Mouse (Mus musculus) stomach, postnatal 0 days (tissue): ENCODE results near the gene Lyrm2. TPM values are rescaled to one million over a fixed set of nuclear protein-coding genes. Genes with fewer than 3 reads are reported as not detected.

Experiments
- ATAC-seq: fragments of 200-750 bp; cut with Nextera tagmentation; 2 replicates; pipeline ENCODE4 v1.8.0; 2017; ENCODE audit not compliant: low FRiP score, low TSS enrichment
- DNase-seq: peaks from one replicate; pipeline ENCODE4 v3.0.0-alpha.2; 2016; ENCODE audit warnings: low spot score
- H3K27ac ChIP-seq: fragments of 300-500 bp; sonication (generic); replicated peaks from 2 replicates; pipeline ENCODE4 v1.5.1; 2014; ENCODE audit warnings: mild to moderate bottlenecking, control low read depth
- H3K27me3 ChIP-seq: fragments of 300-500 bp; sonication (generic); 2 replicates; pipeline ENCODE4 v1.6.1; 2014; ENCODE audit warnings: low read length; ENCODE audit not compliant: control insufficient read depth, insufficient read depth
- H3K36me3 ChIP-seq: fragments of 300-500 bp; sonication (generic); 2 replicates; pipeline ENCODE4 v1.6.1; 2014; ENCODE audit warnings: low read length, mixed read lengths; ENCODE audit not compliant: control insufficient read depth, insufficient read depth
- H3K4me1 ChIP-seq: fragments of 300-500 bp; sonication (generic); replicated peaks from 2 replicates; pipeline ENCODE4 v1.6.1; 2014; ENCODE audit warnings: antibody characterized with exemption; ENCODE audit not compliant: control insufficient read depth, insufficient read depth
- H3K4me2 ChIP-seq: fragments of 300-500 bp; sonication (generic); replicated peaks from 2 replicates; pipeline ENCODE4 v1.6.1; 2014; ENCODE audit warnings: low read depth, mild to moderate bottlenecking, control low read depth, moderate library complexity
- H3K4me3 ChIP-seq: fragments of 300-500 bp; sonication (generic); 2 replicates; pipeline ENCODE4 v1.5.1; 2014; ENCODE audit warnings: low read depth, low read length, control low read depth
- H3K9ac ChIP-seq: fragments of 300-500 bp; sonication (generic); 2 replicates; pipeline ENCODE4 v1.6.1; 2014; ENCODE audit warnings: mild to moderate bottlenecking, low read length, control low read depth, mixed read lengths
- H3K9me3 ChIP-seq: fragments of 300-500 bp; sonication (generic); 2 replicates; pipeline ENCODE4 v1.6.1; 2016; ENCODE audit warnings: low read length; ENCODE audit not compliant: control insufficient read depth
- CTCF ChIP-seq: IDR thresholded peaks from 2 replicates; pipeline ENCODE4 v1.5.1; 2016; ENCODE audit warnings: antibody characterized with exemption, low read depth, mild to moderate bottlenecking, moderate library complexity
- EP300 ChIP-seq: optimal IDR thresholded peaks from 2 replicates; pipeline ENCODE3; 2016; ENCODE audit warnings: antibody characterized with exemption
- WGBS: fragments of 180-500 bp; shearing (Covaris S2); extraction: QIAGEN DNeasy Blood & Tissue Kit; methylation state at CpG from one replicate; pipeline ENCODE4 v1.1.7; 2014; 5-methylcytosine and 5-hydroxymethylcytosine counted together
- polyA plus RNA-seq: library from polyadenylated mRNA; unstranded; fragments of >200 nt; fragmentation: Nextera tagmentation; extraction: Ambion mirVana; gene quantifications from 2 replicates; pipeline ENCODE4 v1.2.1, GENCODE M21; 2015

Lyrm2 gene
- polyA plus RNA-seq, 1 experiment from 2014 or later: 87.8 TPM

DNA sequence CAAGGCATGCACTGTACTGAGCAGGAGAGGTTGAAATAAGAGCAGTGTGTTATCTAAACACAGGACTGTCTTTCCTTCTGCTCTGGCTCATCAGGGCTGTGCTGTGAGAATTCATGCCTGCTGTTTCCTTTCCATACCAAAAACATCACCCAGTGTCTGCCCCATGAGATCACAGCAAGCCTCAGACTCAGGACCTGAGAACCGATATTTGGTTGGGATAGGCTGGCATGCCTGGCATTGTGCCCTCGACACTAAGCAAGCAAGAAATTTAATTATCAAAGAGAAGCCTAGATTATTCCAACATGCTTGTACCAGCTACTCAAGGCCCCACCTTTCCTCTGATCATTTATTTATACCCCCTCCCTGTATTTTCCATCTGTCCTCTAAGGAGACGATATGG lies 34.5 kb downstream of the Lyrm2 start:
- Histone ChIP-seq H3K9ac (no peak overlapping the region), H3K4me1 (no peaks in the 10 kb centered on the region), H3K27me3 (no peaks in the 10 kb centered on the region), H3K4me3 (no peak overlapping the region), H3K36me3 (no peaks in the 10 kb centered on the region), H3K9me3 (no peaks in the 10 kb centered on the region), H3K27ac (no peak overlapping the region), H3K4me2 (no peak overlapping the region)
- DNase-seq (no peak), ATAC-seq (no peak)
- WGBS: 53% methylated on average over 3 of the region's 3 CpGs
- TF ChIP-seq EP300 (no peak), CTCF (no peak)

DNA sequence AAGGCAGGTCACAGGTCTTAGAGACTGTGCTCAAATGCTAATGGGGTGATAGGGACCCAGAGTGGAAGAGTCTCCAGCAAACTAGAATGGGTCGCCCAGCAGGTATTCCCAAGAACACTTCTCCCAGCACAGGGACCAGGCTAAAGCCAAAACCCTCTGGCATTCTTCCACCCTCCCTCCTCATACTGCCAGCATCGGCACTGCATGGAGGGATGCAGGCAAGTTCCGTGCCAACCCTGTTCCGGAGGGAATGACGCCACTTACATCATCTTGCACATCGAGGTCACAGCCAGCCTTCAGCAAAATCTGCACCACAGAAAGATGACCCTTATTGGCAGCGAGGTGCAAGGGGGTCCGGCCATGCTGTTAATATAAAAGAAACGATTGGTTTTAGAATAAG lies 36.0 kb downstream of the Lyrm2 start:
- no peak for TF ChIP-seq EP300
- TF ChIP-seq CTCF: no peak
- no peaks in the 10 kb centered on the region for H3K4me1 ChIP-seq
- 94% methylated on average over 9 of the region's 9 CpGs for WGBS

GRCm38 (mm10) chr4:32838401-32838800 lies 38.3 kb downstream of the Lyrm2 start:
- H3K9ac ChIP-seq: no peak overlapping the region
- H3K4me3 ChIP-seq: no peak overlapping the region
- 89% methylated on average over 3 of the region's 3 CpGs for WGBS
- no peak overlapping the region for H3K4me2 ChIP-seq
- TF ChIP-seq CTCF (no peak), EP300 (no peak)
- H3K27ac ChIP-seq: no peak overlapping the region
- no peaks in the 10 kb centered on the region for H3K27me3 ChIP-seq
- H3K36me3 ChIP-seq: no peaks in the 10 kb centered on the region
- H3K9me3 ChIP-seq: no peaks in the 10 kb centered on the region
- no peak for ATAC-seq
- DNase-seq: no peak
- H3K4me1 ChIP-seq: no peaks in the 10 kb centered on the region

More for the DNA sequence above, 36.0 kb downstream of the Lyrm2 start:
- ATAC-seq (no peak), DNase-seq (no peak)
- H3K9me3 ChIP-seq: no peaks in the 10 kb centered on the region
- no peak overlapping the region for H3K27ac ChIP-seq
- no peaks in the 10 kb centered on the region for H3K27me3 ChIP-seq
- no peaks in the 10 kb centered on the region for H3K36me3 ChIP-seq
- no peak overlapping the region for H3K9ac ChIP-seq
- no peak overlapping the region for H3K4me2 ChIP-seq
- no peak overlapping the region for H3K4me3 ChIP-seq

Other genes starting within 250 kb of the Lyrm2 start
- not detected in 2 replicates for gene Gja10, start 197.5 kb upstream of the Lyrm2 start, polyA plus RNA-seq
- 15.7 and 19.4 TPM in 2 replicates for gene Casp8ap2, start 184.8 kb upstream of the Lyrm2 start, polyA plus RNA-seq
- gene Mdn1, start 143.1 kb upstream of the Lyrm2 start, polyA plus RNA-seq: 3.8 and 4.5 TPM in 2 replicates
- 2.2 and 2.3 TPM in 2 replicates for gene Ankrd6, start 150.6 kb downstream of the Lyrm2 start, polyA plus RNA-seq
- 1.7 and 2.8 TPM in 2 replicates for gene Rragd, start 182.8 kb downstream of the Lyrm2 start, polyA plus RNA-seq
- gene Ube2j1, start 231.2 kb downstream of the Lyrm2 start, polyA plus RNA-seq: 35.1 TPM in 2 replicates